Mouse (Mus musculus): ENCODE data around the gene Vps52.
"Not testable (repeated sequence)": the region's sequence is repeated elsewhere in the genome, so short reads cannot be mapped to it uniquely, and the experiment has no call there.

Vps52 gene

DNA sequence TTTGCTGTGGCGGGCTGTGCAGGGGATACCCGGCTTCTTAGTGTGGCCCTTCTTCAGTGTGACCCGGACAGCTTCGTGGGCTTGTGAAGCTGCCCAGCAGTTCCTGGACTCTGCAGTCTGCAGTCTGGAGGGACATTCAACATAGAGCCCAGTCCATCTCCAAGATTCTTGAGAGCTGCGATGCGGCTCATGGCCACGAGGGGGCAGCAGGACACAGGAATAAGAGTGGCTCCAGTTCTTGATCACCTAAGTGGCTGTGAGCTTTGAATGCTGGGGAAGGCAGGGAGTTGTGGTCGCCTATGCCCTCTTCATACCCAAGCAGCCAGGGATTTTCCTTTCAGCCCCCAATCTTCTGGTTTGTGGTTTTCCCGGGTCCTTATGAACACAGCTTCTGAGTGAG, 12.9 kb downstream of the Vps52 start:
- peak; percentile 89 for DNase-seq (ENCODE audit: low spot score)

DNA sequence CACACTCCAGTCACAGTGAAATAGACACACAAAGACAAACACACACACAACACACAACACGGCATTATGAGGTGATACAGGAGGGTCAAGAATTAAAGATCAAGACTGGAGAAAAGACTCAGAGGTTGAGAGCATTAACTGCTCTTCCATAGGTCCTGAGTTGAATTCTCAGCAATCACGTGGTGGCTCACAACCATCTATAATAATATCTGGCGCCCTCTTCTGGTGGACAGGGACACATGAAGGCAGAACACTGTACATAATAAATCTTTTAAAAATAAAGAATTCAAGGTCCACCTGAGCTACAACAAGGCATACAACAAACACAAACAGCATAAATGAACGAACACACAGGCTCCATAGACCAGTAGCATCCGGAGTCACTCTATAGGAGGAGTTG, 13.3 kb downstream of the Vps52 start:
- peak; percentile 62 for DNase-seq (ENCODE audit: low spot score)

DNA sequence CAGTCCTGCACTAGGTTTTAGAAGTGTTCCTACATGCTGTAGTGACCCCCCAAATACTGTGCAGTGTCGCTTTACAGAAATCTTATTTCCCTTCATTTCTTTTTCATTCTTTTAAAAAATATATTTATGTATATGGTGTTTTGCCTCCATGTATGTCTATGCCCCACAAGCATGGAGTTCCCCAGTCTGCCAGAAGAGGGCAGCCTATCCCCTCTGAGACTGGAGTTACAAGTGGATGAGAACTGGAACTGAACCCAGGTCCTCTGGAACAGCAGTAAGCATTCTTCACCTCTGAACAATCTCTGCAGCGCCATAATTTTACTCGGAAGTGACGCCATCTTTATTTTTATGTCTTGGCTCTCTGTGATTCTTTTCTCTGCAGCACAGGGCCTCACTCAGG, 13.8 kb downstream of the Vps52 start:
- DNase-seq (ENCODE audit: low spot score): no peak

DNA sequence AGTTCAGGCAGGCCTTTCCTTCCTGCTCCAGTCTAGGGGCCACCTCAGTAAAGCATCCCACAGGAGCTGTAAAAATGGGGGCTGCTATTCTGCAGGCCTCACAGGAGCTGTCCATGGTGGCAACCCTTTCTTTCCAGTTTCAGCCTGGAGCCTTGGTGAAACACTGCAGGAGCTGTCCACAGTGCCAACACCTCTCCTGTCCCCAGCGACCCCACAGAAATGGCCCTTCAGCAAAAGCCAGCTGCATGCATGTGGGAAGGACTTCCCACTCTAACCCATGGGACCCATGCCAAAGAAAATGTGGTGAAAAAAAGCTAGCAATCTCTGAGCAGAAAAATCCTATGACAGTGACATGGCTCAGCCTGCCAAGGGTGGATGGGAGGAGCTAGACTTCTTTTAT, 17.1 kb downstream of the Vps52 start:
- DNase-seq (ENCODE audit: low spot score): no peak

DNA sequence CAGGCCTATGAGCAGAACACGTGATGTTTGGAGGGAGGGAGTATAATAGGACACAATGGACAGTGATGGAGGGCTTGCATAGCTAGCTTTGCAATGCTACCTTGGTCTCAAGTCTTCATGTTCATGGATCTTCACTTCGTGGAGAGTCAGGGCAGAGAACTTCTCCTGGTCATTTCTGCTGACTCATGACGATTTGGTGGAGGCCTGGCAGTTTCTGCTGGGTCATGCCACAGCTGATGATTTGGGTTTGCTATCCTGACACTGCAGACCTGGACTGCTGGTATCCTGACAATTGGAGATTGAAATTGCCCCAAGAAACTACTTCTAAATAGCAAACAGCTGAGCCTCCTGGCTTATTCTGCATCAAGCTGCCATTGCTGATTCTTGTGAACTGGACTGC, 18.0 kb downstream of the Vps52 start:
- DNase-seq (ENCODE audit: low spot score): no peak

DNA sequence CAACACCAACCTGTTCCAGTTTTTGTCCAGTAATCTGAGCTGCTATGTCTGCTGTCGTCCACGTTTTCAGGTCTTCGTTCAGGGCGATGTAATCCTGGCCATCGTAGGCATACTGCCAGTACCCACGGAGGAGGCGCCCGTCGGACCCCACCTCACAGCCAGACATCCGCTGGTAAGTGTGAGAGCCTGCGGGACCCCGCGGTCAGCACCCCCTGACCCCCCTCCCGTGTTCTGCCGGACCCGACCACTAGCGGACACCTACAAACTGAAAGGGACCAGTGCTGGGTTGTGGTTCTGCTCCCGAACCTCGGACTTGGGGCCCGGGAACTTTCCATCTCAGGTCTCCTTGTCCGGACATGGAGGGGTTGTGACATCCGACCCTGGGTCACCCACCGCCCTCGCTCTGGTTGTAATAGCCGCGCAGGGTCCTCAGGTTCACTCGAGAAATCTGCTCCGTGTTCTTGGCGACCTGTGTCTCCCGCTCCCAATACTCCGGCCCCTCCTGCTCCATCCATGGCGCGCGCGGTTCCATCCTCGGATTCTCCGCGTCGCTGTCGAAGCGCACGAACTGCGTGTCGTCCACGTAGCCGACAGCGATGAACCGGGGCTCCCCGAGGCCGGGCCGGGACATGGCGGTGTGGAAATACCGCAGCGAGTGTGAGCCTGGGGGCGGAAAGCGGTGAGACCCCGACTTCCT, 22.4 kb downstream of the Vps52 start:
- no peak for DNase-seq (ENCODE audit: low spot score)

DNA sequence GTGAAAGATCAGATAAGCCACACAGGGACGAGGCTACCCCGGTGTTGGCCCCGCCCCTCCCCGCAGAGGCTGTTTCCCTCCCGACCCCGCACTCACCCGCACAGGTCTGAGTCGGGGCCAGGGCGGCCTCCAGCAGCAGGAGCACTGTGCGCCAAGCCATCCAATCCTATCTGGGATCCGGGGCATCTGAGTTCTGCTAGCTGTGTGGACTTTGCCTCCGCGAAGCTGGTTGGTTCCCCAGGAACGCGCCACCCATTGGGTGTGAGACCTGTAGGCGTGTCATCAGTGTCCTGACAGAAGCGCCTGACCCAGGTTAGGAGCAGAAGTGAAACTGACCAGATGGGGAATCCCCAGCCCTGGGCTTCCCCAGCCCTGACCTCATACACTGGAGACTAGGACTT, 23.0 kb downstream of the Vps52 start:
- DNase-seq (ENCODE audit: low spot score): peak; percentile 21

DNA sequence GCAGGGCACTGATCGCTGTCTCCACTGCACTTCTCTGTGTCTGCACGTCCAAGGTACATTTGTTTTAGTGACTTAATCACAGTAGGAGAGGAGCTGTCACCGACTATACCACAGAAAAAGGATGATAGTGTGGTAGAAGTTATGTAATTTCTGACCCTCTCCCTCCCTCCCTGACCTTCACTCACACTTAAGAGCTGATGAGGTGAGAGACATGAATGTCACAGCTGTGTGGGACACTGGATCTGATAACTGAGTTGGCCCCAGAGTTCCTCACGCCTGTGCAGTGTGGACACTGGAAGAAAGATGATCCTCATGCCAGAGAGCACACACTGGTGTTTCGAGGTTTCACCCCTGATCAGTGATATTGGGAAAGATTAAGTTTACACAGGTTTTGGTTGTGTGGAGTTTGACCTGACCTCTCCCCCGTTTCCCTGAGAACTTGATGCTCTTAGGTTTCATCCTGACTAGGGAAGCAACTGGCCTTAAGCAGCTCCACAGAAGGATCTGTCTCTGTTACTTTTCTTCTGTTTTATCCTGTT, 24.0 kb downstream of the Vps52 start:
- DNase-seq (ENCODE audit: low spot score): no peak

DNA sequence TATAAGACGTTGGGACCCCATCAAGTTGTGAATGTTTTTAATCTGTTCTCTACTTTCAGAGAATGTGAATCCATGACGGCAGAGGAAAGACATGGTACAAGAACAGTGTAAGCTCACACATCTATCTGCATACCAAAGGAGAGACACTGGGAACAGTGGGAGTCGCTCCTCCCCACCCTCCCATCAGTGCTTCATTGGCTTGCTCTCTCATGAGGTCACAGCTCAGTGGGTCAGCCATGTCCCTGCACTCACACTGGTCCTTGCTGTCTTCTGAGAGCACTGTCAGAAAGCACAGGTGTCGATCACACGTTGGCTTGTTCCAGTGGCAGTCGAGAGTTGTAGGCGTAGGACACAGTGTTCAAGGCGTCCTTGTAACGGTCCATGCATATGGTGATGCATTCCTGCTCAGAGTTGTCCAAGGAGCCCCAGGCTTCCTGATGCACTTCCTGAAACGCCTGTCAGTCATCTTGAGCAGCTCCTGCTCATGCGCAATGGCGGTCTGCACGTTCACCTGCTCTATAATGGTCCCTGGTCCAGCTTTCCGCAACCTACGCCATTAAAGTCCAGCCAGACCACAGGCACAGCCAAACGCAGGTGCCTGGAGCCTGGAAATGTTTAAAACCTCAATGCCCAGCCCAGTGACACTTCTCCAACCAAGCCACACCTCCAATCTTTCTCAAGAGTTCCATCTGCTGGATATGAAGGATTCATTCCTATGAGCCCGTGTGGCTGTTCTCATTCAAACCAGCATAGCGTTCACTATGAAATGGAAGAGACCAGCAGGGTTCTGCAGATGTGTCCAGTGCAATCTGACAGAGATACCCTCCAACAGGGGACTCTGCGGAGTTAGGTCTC, 24.8 kb downstream of the Vps52 start:
- no peak for DNase-seq (ENCODE audit: low spot score)

DNA sequence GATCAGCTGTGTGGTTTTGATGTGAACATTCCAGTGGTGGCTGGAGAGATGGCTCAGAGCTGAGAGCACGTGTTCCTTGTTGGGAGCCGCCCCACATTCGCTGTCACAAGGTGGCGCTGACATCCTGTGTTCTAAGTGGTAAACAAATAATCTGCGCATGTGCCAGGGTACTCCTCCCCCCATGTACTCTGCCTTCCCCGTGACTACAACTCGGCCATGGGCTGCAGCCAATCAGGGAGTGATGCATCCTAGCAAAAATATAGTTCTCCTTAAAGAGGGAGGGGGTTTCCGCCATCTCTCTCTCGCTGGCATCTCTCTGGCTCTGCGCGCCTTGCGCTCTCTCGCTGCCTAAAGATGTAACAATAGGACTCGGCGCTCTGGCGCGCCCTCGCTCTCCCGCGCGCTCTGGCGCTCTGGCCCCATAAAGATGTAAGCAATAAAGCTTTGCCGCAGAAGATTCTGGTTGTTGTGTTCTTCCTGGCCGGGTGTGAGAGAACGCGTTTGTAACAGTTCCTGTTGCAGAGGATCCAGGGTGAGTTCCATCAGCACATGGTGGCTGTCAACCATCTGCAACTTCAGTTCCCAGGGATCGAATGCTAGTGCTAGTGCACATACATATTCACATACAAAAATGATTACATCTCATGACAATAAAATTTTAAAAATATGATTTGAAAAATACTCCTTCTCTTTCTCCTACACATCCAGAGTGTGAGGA, 25.7 kb downstream of the Vps52 start:
- DNase-seq (ENCODE audit: low spot score): not testable (repeated sequence)

DNA sequence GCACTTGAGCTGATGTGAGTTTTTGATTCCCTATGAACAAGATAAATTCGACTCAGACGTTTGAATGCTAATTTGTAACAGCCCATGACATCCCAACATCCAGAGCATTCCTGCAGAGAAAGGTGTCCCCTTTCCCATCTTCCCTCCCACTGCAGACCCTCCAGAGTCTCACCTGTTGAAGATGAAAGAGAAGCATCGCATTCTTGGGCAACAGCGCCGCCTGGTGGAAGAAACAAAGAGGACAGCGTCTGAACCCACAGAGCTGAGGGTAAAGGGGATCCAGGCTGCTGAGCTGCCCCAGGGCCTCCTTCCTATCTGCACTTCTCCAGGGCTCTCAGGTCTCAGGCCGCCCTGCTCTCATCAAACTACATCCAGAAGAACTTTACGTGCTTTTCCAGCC, 26.5 kb downstream of the Vps52 start:
- peak; percentile 26 for DNase-seq (ENCODE audit: low spot score)

DNA sequence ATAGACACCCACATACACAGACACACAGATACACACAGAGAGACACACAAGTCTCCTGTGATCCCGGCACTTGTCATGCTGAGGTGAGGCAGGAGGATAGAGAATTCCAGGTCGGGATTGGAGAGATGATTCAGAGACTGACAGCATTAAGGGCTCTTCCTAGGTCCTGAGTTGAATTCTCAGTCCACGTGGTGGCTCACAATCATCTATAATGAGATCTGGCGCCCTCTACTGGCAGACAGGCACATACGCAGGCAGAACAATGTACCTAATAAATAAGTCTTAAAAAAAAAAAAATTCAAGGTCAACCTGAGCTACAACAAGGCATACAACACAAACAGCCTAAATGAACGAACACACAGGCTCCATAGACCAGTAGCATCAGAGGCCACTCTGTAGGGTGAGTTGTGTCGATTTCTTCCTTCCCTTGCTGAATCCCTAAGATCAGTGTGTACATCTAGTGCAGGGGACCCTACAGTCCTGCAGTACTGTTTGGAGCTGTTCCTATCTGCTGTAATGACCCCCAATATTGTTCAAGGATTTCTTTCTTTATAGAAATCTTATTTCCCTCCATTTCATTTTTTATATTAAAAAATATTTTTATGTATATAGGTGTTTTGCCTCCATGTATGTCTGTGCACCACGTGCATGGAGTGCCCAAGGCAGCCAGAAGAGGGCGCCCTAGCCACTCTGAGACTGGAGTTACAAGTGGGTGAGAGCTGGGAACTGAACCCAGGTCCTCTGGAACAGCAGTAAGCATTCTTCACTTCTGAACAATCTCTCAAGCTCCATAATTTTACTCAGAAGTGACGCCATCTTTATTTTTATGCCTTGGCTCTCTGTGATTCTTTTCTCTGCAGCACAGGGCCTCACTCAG, 36.4 kb downstream of the Vps52 start:
- DNase-seq (ENCODE audit: low spot score): peak; percentile 76

DNA sequence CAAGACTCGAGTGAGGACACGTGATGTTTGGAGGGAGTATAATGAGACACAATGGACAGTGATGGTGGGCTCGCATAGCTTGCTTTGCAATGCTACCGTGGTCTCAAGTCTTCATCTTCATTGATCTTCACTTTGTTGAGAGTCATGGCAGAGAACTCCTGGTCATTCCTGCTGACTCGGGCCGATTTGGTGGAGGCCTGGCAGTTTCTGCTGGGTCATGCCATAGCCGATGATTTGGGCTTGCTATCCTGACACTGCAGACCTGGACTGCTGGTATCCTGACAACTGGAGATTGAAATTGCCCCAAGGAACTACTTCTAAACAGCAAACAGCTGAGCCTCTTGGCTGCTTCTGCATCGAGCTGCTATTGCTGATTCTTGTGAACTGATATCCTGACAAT, 39.3 kb downstream of the Vps52 start:
- no peak for DNase-seq (ENCODE audit: low spot score)

DNA sequence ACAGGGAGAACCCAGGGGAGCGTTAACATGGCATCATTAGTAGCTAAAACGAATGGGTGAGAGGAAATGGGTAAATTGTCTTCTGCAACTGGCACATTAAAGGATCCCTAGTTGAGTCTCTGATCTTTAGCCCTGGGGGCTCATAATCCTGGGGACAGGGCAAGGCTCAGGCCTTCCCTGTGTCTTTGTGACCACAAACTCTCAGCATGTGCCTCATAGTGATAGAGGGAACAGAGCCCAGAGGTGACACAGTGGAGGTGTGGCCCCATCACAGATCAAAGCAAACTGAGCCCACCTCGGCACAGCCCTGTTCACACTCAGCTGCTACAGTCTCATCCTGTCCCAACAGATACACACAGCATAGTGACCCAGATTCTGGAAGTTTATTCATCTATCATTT, 40.0 kb downstream of the Vps52 start:
- no peak for DNase-seq (ENCODE audit: low spot score)

DNA sequence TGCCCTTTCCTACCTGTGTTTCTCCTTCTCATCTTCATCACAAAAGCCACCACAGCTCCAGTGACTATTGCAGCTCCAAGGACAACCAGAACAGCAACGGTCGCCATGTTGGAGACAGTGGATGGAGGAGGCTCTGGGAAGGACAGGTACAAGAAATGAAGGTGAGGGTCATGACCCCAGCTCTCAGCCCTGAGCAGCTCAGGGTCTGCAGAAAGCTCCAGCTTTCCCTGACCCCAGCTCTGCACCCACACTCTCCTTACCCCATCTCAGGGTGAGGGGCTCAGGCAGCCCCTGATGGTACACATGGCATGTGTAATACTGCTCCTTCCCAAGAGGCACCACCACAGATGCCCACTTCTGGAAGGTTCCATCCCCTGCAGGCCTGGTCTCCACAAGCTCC, 41.4 kb downstream of the Vps52 start:
- DNase-seq (ENCODE audit: low spot score): not testable (repeated sequence)

DNA sequence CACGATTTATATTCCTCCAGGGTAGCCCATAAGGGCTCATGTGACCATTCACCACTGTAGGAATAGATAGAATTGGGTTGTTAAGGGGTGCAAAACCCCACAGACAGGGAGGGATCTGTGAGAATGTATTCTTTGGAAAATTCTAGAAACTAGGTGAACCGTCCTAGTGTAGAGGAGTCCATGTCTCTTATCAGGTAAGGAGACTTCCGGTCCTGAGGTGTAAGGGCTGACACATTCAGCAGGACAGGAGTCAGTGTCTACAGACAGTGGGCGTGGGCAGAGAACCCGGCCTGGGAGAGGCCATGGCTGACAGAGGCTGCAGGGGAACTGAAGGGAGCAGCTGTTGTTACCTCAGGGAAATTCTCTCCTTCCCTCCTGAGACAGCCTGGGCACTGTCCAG, 43.1 kb downstream of the Vps52 start:
- not testable (repeated sequence) for DNase-seq (ENCODE audit: low spot score)

DNA sequence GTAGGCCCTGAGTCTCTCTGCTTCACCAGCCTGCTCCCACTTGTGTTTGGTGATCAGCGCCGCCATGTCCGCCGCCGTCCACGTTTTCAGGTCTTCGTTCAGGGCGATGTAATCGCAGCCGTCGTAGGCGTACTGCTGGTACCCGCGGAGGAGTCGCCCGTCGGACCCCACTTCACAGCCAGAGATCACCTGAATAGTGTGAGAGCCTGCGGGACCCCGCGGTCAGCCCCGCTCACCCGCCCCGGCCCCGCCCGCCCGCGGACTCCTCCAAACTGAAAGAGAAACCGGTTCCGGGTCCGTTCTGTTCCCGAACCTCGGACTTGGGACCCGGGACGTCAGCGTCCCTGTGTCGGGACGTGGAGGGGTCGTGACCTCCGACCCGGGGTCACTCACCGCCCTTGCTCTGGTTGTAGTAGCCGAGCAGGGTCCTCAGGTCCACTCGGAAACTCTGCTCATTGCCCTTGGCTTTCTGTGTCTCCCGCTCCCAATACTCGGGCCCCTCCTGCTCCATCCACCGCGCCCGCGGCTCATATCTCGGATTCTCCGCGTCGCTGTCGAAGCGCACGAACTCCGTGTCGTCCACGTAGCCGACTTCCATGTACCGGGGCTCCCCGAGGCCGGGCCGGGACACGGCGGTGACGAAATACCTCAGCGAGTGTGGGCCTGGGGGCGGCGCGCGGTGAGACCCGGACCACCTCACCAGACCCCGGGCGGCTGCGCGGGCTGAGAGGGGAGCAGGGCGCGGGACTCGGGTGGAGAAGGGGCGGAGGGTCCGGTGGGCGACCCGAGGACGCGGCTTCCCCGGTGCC, 43.9 kb downstream of the Vps52 start:
- peak; percentile 21 for DNase-seq (ENCODE audit: low spot score)

DNA sequence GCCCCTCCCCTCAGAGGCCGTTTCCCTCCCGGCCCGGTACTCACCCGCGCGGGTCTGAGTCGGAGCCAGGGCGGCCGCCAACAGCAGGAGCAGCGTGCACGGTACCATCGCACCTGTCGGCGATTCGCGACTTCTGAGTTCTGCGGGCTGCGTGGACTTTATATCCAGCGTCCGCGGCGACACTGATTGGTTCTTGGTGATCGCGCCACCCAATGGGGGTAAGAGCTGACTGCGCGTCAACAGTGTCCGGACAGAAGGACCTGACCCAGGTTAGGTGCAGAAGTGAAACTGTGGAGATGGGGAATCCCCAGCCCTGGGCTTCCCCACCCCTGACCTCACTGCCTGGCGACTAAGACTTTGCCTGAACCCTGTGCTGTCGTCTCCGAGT, 44.5 kb downstream of the Vps52 start, which contains the start of gene H2-K1:
Gene H2-K1 (minus strand): TSS at position 198 of the 388 bp plus-strand sequence.
- peak; percentile 76 for DNase-seq (ENCODE audit: low spot score)

DNA sequence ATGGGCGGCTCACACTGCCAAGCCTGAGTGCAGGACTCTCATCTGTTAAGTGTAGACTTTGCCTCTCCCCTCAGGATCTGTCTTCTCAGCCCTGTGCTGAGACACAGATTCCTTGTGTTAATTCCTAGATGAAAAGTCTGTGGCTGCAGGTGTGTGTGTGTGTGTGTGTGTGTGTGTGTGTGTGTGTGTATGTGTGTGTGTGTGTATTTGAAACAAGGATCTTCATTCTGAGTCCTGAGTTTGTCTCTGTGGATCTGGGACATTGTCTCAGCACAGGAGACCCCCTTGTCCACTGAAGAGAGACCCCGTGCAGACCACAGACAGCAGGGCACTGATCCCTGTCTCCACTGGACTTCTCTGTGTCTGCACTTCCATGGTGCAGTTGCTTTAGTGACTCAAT, 45.2 kb downstream of the Vps52 start:
- DNase-seq (ENCODE audit: low spot score): not testable (repeated sequence)

DNA sequence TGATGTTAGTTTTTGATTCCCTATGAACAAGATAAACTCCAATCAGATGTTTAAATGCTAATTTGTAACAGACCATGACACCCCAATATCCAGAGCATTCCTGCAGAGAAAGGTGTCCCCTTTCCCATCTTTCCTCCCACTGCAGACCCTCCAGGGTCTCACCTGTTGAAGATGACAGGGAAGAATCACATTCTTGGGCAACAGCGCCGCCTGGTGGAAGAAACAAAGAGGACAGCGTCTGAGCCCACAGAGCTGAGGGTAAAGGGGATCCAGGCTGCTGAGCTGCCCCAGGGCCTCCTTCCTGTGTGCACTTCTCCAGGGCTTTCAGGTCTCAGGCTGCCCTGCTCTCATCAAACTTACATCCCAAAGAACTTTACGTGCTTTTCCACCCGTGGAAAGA, 47.8 kb downstream of the Vps52 start:
- peak; percentile 65 for DNase-seq (ENCODE audit: low spot score)

DNA sequence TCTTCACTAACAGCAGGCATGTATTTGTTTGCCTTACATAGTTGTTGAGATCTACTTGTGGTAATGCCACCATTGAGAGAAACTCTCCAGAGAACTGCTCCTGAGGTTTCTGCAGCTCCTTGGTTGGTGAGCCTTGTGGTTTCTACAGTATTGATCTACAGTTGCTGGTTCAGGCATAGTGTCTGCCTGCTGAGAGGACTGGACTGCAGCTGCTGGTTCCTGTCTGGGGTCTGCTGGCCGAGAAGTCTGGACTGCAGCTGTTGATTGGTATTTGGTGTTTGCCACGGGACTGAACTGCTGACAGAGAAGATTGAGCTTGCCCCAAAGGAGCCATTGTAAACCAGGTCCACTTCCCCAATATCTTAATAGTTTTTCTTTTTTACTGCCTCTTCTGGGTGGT, 51.0 kb downstream of the Vps52 start:
- no peak for DNase-seq (ENCODE audit: low spot score)
